Mouse (Mus musculus): ENCODE data around the gene Acly.

DNA sequence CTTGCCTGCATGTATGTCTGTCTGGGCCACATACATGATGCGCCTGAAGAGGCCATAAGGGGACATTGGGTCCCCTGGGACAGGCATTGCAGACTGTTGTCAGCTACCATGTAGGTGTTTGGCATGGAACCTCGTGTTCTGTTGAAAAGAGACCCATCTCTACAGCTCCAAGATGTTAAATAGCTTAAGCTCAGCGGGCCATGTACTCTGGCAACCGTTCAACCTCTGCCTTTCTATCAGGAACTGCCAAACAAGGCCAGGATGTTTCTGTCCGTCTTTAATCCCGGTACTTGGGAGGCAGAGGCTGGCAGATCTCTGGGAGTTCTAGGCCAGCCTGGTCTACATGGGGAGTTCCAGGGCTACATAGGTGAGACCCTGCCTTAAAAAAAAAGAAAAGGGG lies 85.2 kb downstream of the Acly start:
- TF ChIP-seq EP300 (IDR thresholded peaks at IDR 0.05; ENCODE audit: low read depth) (no peak), CTCF (IDR thresholded peaks at IDR 0.05; ENCODE audit: low read depth) (no peak)
